Mouse (Mus musculus): ENCODE results near the gene Setd5. TPM values are rescaled to one million over a fixed set of nuclear protein-coding genes. Genes with fewer than 3 reads are reported as not detected.

Gene Setd5
- polyA plus RNA-seq, 1 experiment from 2014 or later = 33.4 TPM

DNA sequence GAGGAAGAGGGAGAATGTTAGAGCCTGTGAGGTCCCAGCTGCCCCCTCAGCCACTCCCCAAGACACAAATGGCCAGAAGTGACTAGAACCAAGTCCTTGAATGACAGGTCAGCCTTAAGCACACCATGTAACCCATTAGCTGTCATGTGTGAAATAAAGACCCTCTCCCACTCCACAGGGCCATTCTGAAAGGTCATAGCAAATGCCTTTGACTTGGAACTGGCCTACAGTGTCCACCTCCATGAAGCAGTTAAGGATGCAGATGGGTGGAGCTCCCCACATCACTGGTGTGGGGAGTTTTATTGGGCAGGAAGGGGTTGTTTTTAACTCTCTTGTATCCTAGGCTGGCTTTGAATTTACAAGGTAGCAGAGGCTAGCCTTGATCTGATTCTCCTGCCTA, 94.8 kb downstream of the Setd5 start:
- no peak overlapping the region for H3K27ac ChIP-seq
- H3K79me2 ChIP-seq (ENCODE audit: inconsistent target) = no peaks in the 10 kb centered on the region
- H3K36me3 ChIP-seq (ENCODE audit: inconsistent target) = no peaks in the 10 kb centered on the region
- no peak overlapping the region for H3K4me3 ChIP-seq (ENCODE audit: inconsistent target)

- Histone ChIP-seq H3K36me3 (ENCODE audit: inconsistent target) (no peaks in the 10 kb centered on the region), H3K79me2 (ENCODE audit: inconsistent target) (no peaks in the 10 kb centered on the region), H3K27ac (no peak overlapping the region), H3K4me3 (ENCODE audit: inconsistent target) (no peak overlapping the region)
- WGBS (ENCODE audit: missing documents) = 63% methylated on average over 1 of the region's 1 CpGs
Observed at GRCm38 (mm10) chr6:113172568-113172967, 95.4 kb downstream of the Setd5 start.

DNA sequence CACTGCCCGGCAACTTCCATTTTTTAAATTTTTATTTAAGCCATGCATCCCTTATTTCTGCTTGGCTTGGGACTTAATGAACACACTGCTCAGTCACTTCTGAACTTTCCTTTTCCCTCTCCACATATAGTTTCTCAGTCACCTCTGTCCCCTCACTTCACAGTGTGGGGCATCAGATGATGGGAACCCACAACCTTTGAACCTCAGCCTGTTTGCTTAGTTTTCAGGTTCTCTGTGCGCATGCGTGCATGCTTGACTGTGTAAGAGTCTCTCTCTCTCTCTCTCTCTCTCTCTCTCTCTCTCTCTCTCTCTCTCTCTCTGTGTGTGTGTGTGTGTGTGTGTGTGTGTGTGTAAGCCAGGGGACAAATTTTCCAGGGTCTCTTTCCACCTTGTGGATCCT, 98.3 kb downstream of the Setd5 start:
- WGBS (ENCODE audit: missing documents) = 100% methylated on average over 1 of the region's 3 CpGs

DNA sequence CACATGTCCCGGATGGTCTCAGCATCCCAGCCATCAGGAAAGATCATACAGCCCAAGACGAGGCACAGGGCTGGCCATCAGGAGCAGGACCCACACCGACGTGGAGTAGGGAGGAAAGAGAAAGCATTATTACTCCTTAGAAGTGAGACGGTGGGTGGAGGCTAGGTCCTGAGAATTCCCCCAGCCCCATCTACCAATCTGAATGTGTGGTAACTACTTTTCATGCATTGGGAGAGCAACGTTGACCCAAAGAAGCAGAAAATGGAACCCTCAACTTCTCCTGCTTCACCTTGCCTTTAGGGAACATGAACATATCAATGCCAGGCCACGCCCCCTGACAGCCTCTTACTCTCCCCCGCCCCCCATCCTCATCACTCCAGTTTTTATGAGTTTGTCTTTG, 99.4 kb downstream of the Setd5 start:
- H3K4me3 ChIP-seq (ENCODE audit: inconsistent target) = no peak overlapping the region
- H3K36me3 ChIP-seq (ENCODE audit: inconsistent target) = no peaks in the 10 kb centered on the region
- no peak overlapping the region for H3K27ac ChIP-seq
- 86% methylated on average over 8 of the region's 8 CpGs for WGBS (ENCODE audit: missing documents)
- H3K79me2 ChIP-seq (ENCODE audit: inconsistent target) = no peaks in the 10 kb centered on the region

More for the DNA sequence above, 98.3 kb downstream of the Setd5 start:
- H3K27ac ChIP-seq = no peak overlapping the region
- no peaks in the 10 kb centered on the region for H3K36me3 ChIP-seq (ENCODE audit: inconsistent target)
- no peak overlapping the region for H3K4me3 ChIP-seq (ENCODE audit: inconsistent target)
- no peaks in the 10 kb centered on the region for H3K79me2 ChIP-seq (ENCODE audit: inconsistent target)

GRCm38 (mm10) chr6:113178286-113179194, 101.4 kb downstream of the Setd5 start:
- no peaks in the 10 kb centered on the region for H3K79me2 ChIP-seq (ENCODE audit: inconsistent target)
- WGBS (ENCODE audit: missing documents) = 39% methylated on average over 11 of the region's 14 CpGs
- H3K4me3 ChIP-seq (ENCODE audit: inconsistent target) = no peak overlapping the region
- H3K36me3 ChIP-seq (ENCODE audit: inconsistent target) = no peaks in the 10 kb centered on the region
- H3K27ac ChIP-seq = no peak overlapping the region

DNA sequence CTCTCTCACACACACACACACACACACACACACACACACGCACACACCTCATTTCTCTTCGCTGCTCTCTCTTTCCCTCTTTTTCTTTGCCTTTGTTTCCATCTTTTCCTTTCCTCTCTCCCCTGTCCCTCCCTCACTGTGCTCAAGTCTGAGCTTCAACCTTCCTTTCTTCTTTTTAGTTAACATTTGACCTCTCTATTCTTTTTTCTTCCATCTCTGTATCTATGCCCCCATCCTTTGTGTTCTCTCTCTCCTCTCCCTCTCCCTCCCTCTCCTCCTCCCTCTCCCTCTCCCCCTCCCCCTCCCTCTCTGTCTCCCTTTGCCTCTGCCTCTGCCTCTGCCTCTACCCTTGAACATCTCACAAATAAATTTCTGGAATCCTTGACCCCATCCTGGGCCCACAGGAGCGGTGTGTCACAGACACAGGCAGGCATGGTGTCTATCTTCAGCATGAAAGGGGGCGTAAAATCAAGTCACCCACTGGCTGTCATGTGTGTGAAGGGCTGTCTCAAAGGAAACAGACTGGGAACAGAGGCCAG, 102.1 kb downstream of the Setd5 start:
- WGBS (ENCODE audit: missing documents) = 61% methylated on average over 3 of the region's 4 CpGs
- Histone ChIP-seq H3K27ac (no peak overlapping the region), H3K36me3 (ENCODE audit: inconsistent target) (no peaks in the 10 kb centered on the region), H3K79me2 (ENCODE audit: inconsistent target) (no peaks in the 10 kb centered on the region), H3K4me3 (ENCODE audit: inconsistent target) (no peak overlapping the region)

GRCm38 (mm10) chr6:113184163-113184562, 107.0 kb downstream of the Setd5 start:
- 80% methylated on average over 9 of the region's 9 CpGs for WGBS (ENCODE audit: missing documents)
- no peak overlapping the region for H3K27ac ChIP-seq
- H3K36me3 ChIP-seq (ENCODE audit: inconsistent target) = no peaks in the 10 kb centered on the region

DNA sequence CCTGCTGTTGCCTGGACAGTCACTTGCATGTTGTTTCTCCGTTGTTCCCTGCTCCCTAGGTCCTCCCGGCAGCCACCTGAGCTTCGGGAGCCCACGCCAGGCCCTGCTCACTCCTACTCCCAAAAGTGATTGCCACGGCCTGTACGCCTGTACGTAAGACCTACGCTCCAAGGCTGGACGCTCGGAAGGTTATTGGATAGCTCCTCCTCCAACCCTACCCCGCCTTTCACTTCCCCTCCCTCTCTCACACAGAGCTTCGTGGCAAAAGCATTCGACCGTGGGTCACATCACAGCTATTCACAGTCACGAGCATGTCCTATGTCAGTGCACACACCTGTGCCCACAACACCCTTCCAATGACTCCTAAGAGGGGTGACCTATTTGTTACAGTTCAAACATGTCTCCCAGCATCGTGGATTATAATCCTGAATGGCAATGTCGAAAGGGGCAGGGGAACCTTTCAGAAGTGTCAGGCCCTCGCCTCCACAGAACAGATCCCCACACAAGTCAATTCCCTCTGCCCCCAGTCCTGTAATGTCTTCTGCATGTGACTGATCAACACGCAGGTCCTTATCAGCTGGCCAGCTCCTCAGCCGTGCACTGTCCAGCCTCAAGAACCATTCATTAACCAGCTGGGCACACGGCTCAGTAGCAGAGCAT, 107.8 kb downstream of the Setd5 start:
- WGBS (ENCODE audit: missing documents) = 87% methylated on average over 20 of the region's 21 CpGs
- Histone ChIP-seq H3K27ac (no peak overlapping the region), H3K4me3 (ENCODE audit: inconsistent target) (no peak overlapping the region), H3K36me3 (ENCODE audit: inconsistent target) (no peaks in the 10 kb centered on the region), H3K79me2 (ENCODE audit: inconsistent target) (no peaks in the 10 kb centered on the region)

More at GRCm38 (mm10) chr6:113184163-113184562, 107.0 kb downstream of the Setd5 start:
- H3K4me3 ChIP-seq (ENCODE audit: inconsistent target) = no peak overlapping the region
- H3K79me2 ChIP-seq (ENCODE audit: inconsistent target) = no peaks in the 10 kb centered on the region

DNA sequence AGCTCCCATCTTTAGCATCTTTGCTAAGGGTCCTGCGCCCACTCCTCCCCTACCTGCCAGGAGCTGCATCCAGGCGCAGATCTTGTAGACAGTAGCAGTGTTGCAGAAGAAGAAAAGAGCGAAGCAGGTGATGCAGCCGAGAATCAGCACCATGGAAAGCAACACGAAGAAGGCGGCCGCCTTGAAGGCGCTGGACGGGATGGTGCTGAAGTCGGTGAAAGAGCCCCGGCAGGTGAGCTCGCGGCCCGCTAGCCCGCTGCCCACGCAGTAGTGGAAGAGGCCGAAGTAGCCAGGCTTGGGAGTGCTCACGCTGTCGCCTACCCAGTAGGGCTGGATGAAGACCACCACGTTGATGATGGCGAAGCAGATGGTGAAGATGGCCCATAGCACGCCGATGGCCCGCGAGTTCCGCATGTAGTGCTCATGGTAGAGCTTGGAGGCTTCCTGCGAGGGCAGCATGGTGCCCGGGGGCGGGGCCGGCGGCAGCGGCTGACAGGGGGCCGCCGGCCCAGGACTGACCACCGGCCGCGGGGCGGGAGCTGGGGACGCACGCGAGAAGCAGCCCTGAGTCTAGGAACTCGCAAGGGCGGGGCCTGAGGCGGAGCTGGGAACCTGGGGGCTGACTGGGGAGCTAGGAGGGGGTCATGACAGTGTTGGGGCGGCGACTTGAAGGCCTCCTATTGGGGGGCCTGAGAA, 116.7 kb downstream of the Setd5 start:
- Histone ChIP-seq H3K27ac (no peak overlapping the region), H3K36me3 (ENCODE audit: inconsistent target) (no peaks in the 10 kb centered on the region), H3K4me3 (ENCODE audit: inconsistent target) (no peak overlapping the region), H3K79me2 (ENCODE audit: inconsistent target) (no peaks in the 10 kb centered on the region)
- 14% methylated on average over 46 of the region's 46 CpGs for WGBS (ENCODE audit: missing documents)

DNA sequence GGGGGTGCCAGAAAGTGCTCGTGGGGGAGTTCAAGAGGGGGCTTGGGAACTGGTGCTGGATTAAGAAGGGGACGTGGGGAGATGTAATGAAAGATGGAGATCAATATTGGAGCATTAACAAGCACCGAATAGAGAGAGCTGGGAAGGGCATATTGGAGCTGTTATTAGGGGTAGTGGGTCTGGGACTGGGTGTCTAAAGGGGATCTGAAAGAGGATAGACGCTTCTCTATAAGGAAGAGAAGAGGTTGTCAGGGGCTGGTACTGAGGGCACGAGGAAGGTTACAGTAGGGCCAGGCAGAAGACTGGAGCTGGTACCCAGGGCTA, 117.3 kb downstream of the Setd5 start:
- Histone ChIP-seq H3K79me2 (ENCODE audit: inconsistent target) (no peaks in the 10 kb centered on the region), H3K36me3 (ENCODE audit: inconsistent target) (no peaks in the 10 kb centered on the region), H3K27ac (no peak overlapping the region), H3K4me3 (ENCODE audit: inconsistent target) (no peak overlapping the region)
- 9% methylated on average over 5 of the region's 5 CpGs for WGBS (ENCODE audit: missing documents)

- 6% methylated on average over 46 of the region's 66 CpGs for WGBS (ENCODE audit: missing documents)
- no peak within 1 kb of the TSS for H3K27ac ChIP-seq
- no peaks in the 10 kb centered on the region for H3K36me3 ChIP-seq (ENCODE audit: inconsistent target)
- H3K4me3 ChIP-seq (ENCODE audit: inconsistent target) = no peak within 1 kb of the TSS
- H3K79me2 ChIP-seq (ENCODE audit: inconsistent target) = no peaks in the 10 kb centered on the region
Observed at GRCm38 (mm10) chr6:113194841-113195595, 117.9 kb downstream of the Setd5 start, which contains the start of gene Lhfpl4. Lhfpl4 (minus strand) TSS chr6:113195384.

GRCm38 (mm10) chr6:113195596-113195992, 118.4 kb downstream of the Setd5 start:
- Histone ChIP-seq H3K4me3 (ENCODE audit: inconsistent target) (no peak overlapping the region), H3K36me3 (ENCODE audit: inconsistent target) (no peaks in the 10 kb centered on the region), H3K27ac (no peak overlapping the region), H3K79me2 (ENCODE audit: inconsistent target) (no peaks in the 10 kb centered on the region)
- WGBS (ENCODE audit: missing documents) = 29% methylated on average over 9 of the region's 9 CpGs
